Mouse (Mus musculus): ENCODE data around the gene Disp1. TPM values are rescaled to one million over a fixed set of nuclear protein-coding genes. Genes with fewer than 3 reads are reported as not detected.

Gene Disp1
- total and polyA plus RNA-seq, 3 experiments = 7.3 to 10.6 (median 8.4) TPM

- Histone ChIP-seq H3K9ac (ENCODE audit: low read depth, low read length) (no peak overlapping the region), H3K79me2 (replicated peaks; ENCODE audit: control insufficient read depth, insufficient read depth, low read length) (no peaks in the 10 kb centered on the region), H3K4me1 (ENCODE audit: control insufficient read depth, insufficient read depth, low read length) (peaks cover 14% of the 10 kb centered on the region), H3K27me3 (ENCODE audit: control insufficient read depth, insufficient read depth, low read length) (no peaks in the 10 kb centered on the region), H3K36me3 (ENCODE audit: control insufficient read depth, insufficient read depth, low read length) (no peaks in the 10 kb centered on the region), H3K27ac (no peak overlapping the region), H3K4me3 (no peak overlapping the region)
- intact Hi-C loops (cut with DNase I) = no loop called here
- WGBS = 85% methylated on average over 12 of the region's 12 CpGs
- TF ChIP-seq POLR2A (IDR thresholded peaks at IDR 0.05; ENCODE audit: insufficient read depth, low read depth, low read length) = no peak
- no peak for TF ChIP-seq CTCF (IDR thresholded peaks at IDR 0.05)
- no peak for TF ChIP-seq EP300 (IDR thresholded peaks at IDR 0.05; ENCODE audit: insufficient read depth, low read depth, low read length)
- DNase-seq = no peak
These were observed 69.6 kb downstream of the Disp1 start for GRCm38 (mm10) chr1:183151510-183152319.

GRCm38 (mm10) chr1:183150379-183150840 lies 70.9 kb downstream of the Disp1 start:
- H3K4me3 ChIP-seq = no peak overlapping the region
- H3K36me3 ChIP-seq (ENCODE audit: control insufficient read depth, insufficient read depth, low read length) = no peaks in the 10 kb centered on the region
- DNase-seq = no peak
- intact Hi-C loops (cut with DNase I) = no loop called here
- H3K4me1 ChIP-seq (ENCODE audit: control insufficient read depth, insufficient read depth, low read length) = peaks cover 12% of the 10 kb centered on the region
- H3K27me3 ChIP-seq (ENCODE audit: control insufficient read depth, insufficient read depth, low read length) = no peaks in the 10 kb centered on the region
- TF ChIP-seq POLR2A (IDR thresholded peaks at IDR 0.05; ENCODE audit: insufficient read depth, low read depth, low read length) = no peak
- no peak for TF ChIP-seq EP300 (IDR thresholded peaks at IDR 0.05; ENCODE audit: insufficient read depth, low read depth, low read length)
- TF ChIP-seq CTCF (IDR thresholded peaks at IDR 0.05) = no peak
- peak overlapping the region; percentile 35; the same call in 1 of the 2 replicates for H3K9ac ChIP-seq (ENCODE audit: low read depth, low read length)
- no peaks in the 10 kb centered on the region for H3K79me2 ChIP-seq (replicated peaks; ENCODE audit: control insufficient read depth, insufficient read depth, low read length)
- no peak overlapping the region for H3K27ac ChIP-seq
- 78% methylated on average over 12 of the region's 12 CpGs for WGBS

- no peak for DNase-seq
- peaks cover 9% of the 10 kb centered on the region for H3K4me1 ChIP-seq (ENCODE audit: control insufficient read depth, insufficient read depth, low read length)
- intact Hi-C loops (cut with DNase I) = loop anchor here (10.0 kb wide), 1 partner anchor 65 kb away; no protein-coding TSS in a partner anchor
These were observed 71.7 kb downstream of the Disp1 start for GRCm38 (mm10) chr1:183149571-183150105.

DNA sequence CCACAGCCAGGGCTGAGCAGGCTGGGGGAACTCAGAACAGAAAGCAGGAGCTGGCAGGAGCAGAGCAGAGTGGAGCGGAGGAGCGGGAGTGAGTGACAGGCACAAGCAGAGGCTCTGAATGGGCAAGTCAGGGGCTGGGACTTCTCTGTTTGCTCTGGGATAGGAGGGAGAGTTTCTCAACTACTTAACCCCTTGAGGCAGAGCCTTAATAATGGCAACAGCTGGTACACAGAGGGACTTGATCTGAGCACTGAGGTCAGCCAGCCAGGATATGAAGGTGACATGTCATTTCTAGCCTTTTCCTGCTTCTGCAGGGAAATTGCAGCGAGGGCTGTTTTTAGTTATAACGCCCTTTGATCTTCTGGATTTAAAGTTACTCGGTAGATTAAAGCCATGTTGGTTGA lies 73.9 kb downstream of the Disp1 start:
- WGBS = 23% methylated on average over 5 of the region's 5 CpGs
- no peaks in the 10 kb centered on the region; the same call in 1 of the 2 replicates for H3K36me3 ChIP-seq (ENCODE audit: control insufficient read depth, insufficient read depth, low read length)
- peak; percentile 68 to 72 for DNase-seq
- H3K79me2 ChIP-seq (replicated peaks; ENCODE audit: control insufficient read depth, insufficient read depth, low read length) = no peaks in the 10 kb centered on the region
- intact Hi-C loops (cut with DNase I) = loop anchor here (10.0 kb wide), 1 partner anchor 67 kb away; no protein-coding TSS in a partner anchor
- H3K4me3 ChIP-seq = peak overlapping the region; percentile 11; the same call in 1 of the 2 replicates
- H3K27me3 ChIP-seq (ENCODE audit: control insufficient read depth, insufficient read depth, low read length) = no peaks in the 10 kb centered on the region
- peak overlapping the region; percentile 58; the same call in 1 of the 2 replicates for H3K9ac ChIP-seq (ENCODE audit: low read depth, low read length)
- no peak for TF ChIP-seq CTCF (IDR thresholded peaks at IDR 0.05)
- no peak; the same call in 1 of the 2 replicates for TF ChIP-seq POLR2A (IDR thresholded peaks at IDR 0.05; ENCODE audit: insufficient read depth, low read depth, low read length)
- TF ChIP-seq EP300 (IDR thresholded peaks at IDR 0.05; ENCODE audit: insufficient read depth, low read depth, low read length) = no peak
- peak overlapping the region; percentile 44 for H3K27ac ChIP-seq
- peaks cover 7% of the 10 kb centered on the region for H3K4me1 ChIP-seq (ENCODE audit: control insufficient read depth, insufficient read depth, low read length)

More at GRCm38 (mm10) chr1:183149571-183150105, 71.7 kb downstream of the Disp1 start:
- H3K9ac ChIP-seq (ENCODE audit: low read depth, low read length) = no peak overlapping the region
- WGBS = 67% methylated on average over 5 of the region's 5 CpGs
- TF ChIP-seq POLR2A (IDR thresholded peaks at IDR 0.05; ENCODE audit: insufficient read depth, low read depth, low read length) (no peak), CTCF (IDR thresholded peaks at IDR 0.05) (no peak), EP300 (IDR thresholded peaks at IDR 0.05; ENCODE audit: insufficient read depth, low read depth, low read length) (no peak)
- no peaks in the 10 kb centered on the region for H3K79me2 ChIP-seq (replicated peaks; ENCODE audit: control insufficient read depth, insufficient read depth, low read length)
- no peak overlapping the region for H3K27ac ChIP-seq
- H3K4me3 ChIP-seq = no peak overlapping the region
- H3K27me3 ChIP-seq (ENCODE audit: control insufficient read depth, insufficient read depth, low read length) = no peaks in the 10 kb centered on the region
- H3K36me3 ChIP-seq (ENCODE audit: control insufficient read depth, insufficient read depth, low read length) = no peaks in the 10 kb centered on the region; the same call in 1 of the 2 replicates

- H3K4me3 ChIP-seq = peak overlapping the region; percentile 13
- intact Hi-C loops (cut with DNase I) = loop anchor here (10.0 kb wide), 1 partner anchor 68 kb away; no protein-coding TSS in a partner anchor
- 39% methylated on average over 9 of the region's 9 CpGs for WGBS
- H3K4me1 ChIP-seq (ENCODE audit: control insufficient read depth, insufficient read depth, low read length) = peaks cover 7% of the 10 kb centered on the region
- no peak for TF ChIP-seq POLR2A (IDR thresholded peaks at IDR 0.05; ENCODE audit: insufficient read depth, low read depth, low read length)
- no peak for TF ChIP-seq EP300 (IDR thresholded peaks at IDR 0.05; ENCODE audit: insufficient read depth, low read depth, low read length)
- TF ChIP-seq CTCF (IDR thresholded peaks at IDR 0.05) = no peak
- no peaks in the 10 kb centered on the region; the same call in 1 of the 2 replicates for H3K36me3 ChIP-seq (ENCODE audit: control insufficient read depth, insufficient read depth, low read length)
- H3K27ac ChIP-seq = peak overlapping the region; percentile 44
- peak overlapping the region; percentile 22 for H3K9ac ChIP-seq (ENCODE audit: low read depth, low read length)
- H3K79me2 ChIP-seq (replicated peaks; ENCODE audit: control insufficient read depth, insufficient read depth, low read length) = no peaks in the 10 kb centered on the region
- DNase-seq = no peak
- no peaks in the 10 kb centered on the region for H3K27me3 ChIP-seq (ENCODE audit: control insufficient read depth, insufficient read depth, low read length)
These were observed 74.5 kb downstream of the Disp1 start for GRCm38 (mm10) chr1:183146795-183147194.

Data from heart, adult 2 months (tissue).